Mouse (Mus musculus): ENCODE results near the gene Pde4d.

Gene Pde4d

DNA sequence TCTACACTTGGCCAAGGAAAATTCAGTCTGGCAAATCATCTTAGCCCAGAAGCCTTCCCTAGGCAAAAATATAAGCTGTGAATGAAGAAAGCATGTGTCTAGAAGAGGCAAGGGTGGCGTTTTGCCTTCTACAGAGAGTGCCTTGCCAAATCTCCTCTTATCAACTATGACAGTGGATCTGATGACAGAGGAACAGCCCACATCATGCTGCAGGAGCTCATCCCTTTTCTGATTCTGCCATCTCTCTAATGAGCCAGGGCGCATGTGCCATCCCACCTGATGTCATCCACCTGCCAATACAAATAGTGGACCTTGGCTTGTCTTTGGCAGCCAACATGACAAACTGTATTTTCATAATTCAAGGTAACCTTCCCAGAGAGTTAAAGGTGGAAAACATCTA lies 1154.3 kb downstream of the Pde4d start:
- no peak for DNase-seq

DNA sequence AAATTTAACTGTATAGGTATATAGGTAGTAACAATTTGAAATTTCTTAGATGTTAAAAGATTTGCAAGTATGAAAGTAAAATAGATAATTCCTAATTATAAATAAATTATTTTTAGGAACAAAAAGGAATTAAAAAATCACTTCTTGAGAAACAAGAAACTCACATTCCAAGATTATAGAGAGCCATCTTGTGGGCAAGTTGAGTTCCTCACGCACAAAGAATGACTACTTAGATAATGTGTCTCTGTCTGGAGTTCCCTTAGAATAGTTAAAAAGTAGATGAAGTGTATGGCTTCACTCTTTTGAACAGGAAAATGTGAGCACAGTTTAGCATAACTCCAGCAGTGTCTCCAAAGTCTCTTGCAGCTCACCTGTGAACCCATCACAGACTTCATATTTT lies 1155.4 kb downstream of the Pde4d start:
- DNase-seq, result no peak

DNA sequence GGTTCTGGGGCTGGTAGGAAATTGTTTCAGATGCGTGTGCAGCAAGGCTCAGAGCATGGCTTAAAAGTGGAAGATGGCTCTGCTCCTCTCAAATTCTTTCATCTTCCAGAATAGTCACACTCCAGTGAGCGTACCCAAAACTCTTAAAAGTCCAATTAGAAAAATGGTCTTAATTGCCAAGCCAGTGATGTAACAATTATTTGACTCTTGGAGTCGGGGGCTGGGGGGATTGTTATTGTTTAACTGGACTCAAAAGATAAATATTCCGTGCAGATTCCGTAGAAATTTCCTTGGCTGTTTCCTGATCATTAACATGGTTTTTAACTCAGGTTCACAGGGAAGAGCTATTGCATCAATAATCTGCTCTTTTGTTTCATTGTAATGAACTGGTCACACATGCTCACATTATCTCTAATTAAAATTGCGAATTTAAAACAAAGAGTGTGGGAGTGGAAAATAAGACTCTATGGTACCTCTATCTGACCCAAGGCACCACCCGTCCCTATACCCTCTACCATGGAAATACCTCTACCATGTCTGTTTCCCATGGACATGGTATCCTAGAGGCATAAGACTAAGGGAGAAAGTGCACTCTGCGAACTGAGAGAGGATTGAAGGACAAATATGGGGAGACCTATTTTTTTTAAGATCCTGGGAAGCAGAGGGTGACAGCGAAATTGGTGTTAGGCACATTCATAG lies 1159.5 kb downstream of the Pde4d start:
- no peak for DNase-seq

DNA sequence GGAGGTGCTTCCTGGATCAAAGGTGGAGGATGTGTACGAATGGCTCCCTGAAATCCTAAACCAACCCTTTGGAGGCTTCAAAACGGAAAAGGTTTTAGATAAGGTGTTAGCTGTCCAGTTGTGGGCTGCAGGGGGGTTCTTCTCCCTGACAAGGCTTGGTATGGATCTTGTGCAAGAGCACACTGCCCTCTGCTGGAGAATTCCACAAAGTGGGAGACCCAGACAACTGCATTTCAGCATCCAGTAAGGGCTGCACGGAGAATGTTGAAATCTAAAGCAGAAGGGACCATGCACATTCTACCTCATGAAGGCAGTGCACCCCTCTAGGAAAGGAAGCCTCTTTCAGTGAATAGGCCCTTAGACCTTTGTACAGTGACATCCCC lies 1160.0 kb downstream of the Pde4d start:
- DNase-seq, result peak; percentile 77

DNA sequence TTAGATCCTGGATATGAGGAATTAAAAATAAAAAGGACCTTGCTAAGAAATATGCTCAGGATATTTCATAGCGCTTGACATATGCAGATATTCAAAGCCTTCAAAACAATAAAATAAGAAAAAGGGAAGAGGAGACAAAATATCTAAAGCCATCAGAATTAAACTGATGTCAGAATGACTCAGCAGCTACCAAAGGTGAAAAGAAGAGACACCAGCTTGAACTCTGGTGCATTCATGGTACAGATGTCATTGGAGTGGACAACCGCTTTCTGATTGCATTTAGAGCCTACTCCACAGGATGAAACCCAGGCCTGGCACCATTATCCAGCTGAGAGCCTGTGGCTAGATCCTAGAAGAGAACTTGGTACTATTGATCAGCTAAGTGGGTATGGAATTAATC lies 1161.0 kb downstream of the Pde4d start:
- no peak for DNase-seq

DNA sequence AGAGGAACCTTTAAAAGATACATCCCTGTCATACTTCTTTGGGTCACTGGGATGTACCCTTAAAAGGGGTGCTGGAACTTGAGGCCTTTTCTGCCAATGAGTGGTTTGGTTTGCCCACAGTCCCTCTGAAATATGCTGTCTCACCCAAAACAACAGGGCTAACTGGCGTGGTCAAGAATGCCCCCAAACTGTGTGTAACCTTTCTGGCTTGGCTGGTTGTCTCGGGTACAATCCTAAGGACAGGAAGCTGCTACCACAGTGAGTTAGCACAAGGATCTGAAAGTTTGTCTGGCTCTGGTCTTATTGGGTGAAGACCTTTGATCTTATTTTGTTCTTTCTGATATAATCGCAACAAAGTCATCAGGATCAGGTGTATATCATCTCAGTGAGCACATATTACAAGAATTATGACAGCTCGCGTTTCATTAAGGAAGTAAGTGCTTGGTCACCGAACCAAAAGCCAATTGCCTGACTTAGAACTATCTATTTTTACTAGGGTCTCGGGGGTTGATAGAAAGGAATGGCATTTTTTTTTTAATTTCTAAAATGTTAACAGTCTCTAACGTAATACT lies 1165.6 kb downstream of the Pde4d start:
- DNase-seq, result no peak

DNA sequence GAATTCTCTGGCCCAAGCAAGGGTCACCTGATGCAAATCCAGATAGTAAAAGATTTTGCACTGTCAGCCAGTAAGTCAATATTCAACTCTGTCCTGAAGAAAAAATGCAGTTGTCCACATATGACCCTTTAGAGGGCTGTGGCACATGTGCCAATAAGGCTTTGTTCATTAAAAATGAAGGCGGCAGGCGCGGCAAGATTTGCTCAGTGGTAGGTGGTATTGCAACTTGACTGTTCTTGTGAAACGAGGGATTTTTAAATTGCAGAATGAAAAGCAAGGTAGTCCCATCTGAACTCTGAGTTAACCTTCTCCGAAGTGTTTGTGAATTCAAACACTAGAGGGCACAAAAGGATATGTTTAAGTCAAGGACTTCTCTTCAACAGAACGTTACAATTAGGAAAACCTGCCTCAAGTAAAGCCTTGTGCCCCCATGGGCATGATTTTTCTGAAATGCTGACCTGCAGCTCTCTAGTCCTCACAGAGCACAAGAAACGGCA lies 1166.1 kb downstream of the Pde4d start:
- peak; percentile 55 for DNase-seq

DNA sequence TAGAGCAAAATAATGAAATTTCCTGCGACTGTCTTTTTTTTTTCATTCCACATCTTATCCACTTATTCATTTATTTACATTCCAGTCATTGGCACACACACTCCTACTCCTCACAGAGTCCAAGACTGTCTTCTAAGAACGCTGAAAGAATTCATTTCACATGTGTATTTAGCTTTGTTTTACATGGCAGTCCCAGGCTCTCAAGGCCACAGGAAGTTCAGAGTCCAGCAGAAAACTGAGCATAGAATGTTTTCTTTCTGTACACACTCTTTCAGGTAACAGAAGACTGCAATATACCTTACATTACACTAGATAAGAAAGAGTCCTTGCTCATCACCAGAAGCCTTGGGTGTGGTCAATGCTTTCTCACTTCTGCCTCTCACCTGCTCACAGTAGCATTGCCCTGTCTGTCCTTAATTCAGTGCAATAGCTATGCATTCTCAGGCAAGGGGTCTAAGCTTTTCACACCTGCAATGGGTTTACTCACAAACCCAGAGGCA lies 1169.5 kb downstream of the Pde4d start:
- DNase-seq, result no peak

DNA sequence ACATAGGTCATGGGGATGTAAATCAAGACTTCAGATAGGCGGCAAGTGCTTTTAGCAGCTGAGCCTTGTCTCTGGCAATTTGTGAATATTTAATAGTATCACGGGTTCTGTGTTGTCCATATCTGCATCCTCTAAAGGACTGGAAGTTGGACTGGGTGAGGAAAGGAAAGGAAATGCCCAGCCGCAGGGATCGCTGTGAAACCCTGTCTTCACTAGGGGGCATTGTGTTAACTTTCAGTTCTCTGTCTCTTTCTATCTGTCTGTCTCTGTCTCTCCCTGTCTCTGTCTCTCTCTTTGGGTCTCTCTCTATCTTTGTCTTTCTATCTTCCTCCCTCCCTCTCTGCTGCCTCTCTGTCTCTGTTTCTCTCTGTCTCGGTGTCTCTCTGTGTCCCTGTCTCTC lies 1172.5 kb downstream of the Pde4d start:
- DNase-seq, result no peak

DNA sequence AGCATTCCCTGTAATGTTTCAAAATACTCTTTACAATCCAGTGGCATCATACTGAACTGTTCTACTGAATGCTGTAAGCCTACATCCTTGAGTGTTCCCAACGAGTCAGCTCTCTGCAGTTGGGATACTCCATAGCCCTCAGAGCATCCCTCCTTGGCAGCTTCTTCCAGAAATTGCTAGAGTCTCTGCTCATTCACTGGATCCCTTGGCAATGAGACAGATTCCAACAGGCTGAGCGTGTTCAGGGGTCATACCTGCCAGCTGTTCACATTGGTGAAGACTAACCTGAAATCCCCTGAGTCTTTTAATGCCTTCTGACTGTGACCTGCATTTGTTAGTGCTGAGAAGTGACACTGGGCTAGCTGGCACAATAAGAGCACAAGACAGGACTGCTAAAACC lies 1173.5 kb downstream of the Pde4d start:
- no peak for DNase-seq

DNA sequence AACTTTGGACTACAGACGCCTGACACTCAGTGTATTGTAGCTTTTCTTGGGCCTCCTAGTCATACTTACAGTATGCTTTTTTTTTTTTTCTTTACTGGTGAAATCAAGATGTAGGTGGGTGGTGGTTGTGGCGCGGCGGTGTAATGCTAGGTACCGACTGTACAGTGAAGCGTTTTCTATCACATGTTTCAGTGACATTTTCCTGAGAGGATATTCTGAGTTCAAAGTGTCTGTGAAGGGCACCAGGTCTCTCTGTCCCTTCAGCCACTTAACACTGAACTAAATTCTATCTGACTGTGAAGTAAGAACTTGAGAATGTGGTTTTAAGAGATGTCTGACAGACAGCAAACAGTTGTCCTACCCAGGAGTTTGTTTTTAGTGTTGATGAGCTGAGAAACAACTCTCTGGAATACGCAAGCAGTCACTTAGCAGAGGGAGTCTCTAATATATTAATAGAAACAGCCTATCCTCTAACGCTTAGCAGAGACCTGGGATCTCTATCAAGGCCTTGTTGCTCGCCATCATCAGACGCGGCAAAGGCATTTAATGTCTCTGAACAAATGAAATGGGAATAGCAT lies 1175.1 kb downstream of the Pde4d start:
- no peak for DNase-seq

DNA sequence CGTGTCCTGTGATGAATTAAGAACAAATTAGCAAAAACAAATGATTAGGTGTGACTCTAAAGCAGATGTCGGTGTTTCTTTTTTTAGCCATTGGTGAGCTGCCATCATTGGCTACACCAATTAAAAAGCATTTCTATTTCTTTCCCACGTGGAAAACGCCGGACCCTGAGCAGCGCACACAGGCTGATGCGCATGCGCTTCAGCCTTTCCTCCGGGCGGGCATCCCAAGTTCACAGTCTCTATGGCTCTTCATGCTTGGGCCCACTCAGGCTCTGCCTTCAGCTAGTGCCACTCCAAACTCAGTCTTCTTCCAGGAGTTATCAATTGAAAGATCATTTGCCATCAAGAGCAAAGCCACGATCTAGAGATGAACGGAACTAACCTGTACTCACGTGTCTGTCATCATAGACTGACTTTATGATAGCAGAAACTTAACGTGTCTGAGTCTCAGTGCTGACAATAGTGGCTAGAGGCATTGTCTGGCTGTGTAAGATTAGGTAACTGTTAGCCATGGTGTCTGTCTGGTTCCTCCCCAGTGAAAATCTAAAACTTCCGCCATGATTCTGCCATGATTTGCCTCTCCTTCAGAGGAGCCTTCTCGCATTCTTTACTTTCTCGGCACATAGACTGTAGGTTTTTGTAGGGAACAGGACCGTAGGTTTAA lies 1175.8 kb downstream of the Pde4d start:
- DNase-seq, result no peak

DNA sequence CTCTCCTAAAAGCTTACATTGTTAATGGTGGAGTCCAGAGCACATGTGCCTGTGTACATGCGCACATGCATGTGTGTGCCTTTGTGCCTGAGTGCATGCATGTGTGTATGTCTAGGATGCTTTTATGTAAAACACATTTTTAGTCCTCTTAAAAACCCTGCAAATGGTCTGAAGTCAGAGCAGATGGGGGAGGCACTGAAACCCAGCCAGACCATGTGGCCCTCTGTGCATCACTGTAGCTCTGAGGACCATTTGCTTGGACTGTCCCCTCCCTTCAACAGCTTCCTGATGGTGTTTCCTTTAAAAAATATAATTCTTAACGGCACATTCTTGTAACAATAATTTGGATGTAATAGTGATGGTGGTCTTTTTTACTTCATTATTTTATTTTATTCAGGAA lies 1177.5 kb downstream of the Pde4d start:
- no peak for DNase-seq

DNA sequence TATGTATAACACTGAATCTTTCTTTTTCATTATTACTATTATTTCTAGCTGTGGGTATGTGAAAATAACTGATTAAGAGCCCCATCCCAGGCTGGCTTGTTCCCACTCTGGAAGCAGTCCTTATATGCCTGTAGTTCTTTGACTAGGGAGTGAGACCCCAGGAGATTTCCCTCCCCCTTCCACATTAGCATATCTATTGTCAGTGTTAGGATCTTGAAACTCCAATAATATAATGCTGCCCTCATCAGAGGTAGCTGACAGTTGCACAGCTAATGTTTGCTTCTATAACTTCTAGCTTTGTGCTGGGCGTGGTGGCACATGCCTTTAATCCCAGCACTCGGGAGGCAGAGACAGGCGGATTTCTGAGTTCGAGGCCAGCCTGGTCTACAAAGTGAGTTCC lies 1178.9 kb downstream of the Pde4d start:
- no peak for DNase-seq

DNA sequence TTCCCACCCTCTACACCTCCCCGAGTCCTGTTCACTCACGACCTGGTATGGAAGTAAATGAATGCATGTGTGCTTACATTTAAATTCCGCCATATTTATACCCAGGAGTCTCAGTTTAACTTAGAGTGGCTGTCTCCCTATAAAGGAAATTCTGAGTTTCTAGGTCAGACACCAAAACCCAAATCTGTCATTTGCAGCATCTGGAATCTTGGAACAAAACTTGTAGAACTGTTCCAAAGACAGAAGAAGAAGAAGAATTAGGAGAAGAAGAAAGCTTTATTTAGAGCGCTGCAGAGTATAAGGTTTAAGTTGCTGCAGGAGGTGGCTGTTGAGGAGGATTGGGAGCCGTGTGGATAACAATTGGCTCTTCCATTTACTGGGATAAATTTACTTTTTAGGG lies 1179.5 kb downstream of the Pde4d start:
- DNase-seq, result no peak

DNA sequence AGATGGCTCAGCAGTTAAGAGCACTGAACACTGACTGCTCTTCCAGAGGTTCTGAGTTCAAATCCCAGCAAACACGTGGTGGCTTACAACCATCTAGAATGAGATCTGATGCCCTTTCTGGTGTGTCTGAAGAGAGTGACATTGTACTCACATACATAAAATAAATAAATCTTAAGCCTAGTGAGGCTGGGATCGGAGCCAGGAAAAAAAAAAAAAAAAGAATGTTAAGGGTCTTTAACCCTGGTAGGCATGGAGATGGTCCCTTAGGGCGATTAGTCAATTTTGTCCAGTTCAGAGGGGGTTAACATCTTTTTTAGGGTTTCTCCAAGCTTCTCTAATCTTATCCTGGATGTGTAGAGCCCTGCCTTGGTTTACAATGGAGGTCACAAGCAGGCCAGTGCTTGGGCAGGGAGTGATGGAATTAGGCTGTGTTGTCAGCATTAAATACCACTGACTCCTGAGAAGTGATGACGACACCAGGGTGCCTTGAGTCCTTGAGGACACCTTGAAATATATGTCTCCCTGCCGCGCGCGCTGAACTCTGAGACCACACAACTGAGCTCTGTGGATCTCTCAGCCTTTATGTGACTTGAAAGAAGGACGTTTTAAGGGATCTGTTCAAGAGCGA lies 1181.8 kb downstream of the Pde4d start:
- no peak for DNase-seq

DNA sequence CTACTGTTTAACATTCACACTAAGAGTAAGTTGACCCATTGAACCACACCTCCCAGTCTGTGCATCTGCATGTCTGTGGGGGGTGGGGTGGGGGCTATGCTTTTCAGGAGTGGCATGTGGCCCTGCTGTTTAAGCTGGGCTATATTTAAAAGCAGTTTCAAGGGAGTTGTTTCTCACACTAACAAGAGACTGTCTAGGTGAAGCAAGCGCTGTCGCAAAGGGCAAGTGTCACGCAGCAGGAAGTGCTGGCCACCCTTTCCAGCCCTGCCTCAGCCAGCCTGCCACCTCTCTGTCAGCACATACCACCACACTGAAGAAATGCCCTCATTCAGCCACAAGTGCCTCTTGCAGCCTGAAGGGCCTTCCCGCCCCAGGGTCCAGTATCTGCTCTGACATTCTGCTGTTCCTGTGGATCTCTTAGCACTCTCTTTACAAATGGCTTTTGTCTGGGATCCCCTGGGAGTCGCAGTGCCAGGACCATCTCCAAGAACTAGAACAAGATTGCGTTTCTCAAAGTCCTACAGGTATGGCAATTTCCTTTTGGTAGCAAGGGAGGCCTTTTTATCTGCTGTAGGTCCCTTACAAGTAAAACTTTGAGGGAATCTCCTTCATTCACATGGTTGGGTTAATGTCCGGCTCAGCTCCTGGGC lies 1182.8 kb downstream of the Pde4d start:
- no peak for DNase-seq

DNA sequence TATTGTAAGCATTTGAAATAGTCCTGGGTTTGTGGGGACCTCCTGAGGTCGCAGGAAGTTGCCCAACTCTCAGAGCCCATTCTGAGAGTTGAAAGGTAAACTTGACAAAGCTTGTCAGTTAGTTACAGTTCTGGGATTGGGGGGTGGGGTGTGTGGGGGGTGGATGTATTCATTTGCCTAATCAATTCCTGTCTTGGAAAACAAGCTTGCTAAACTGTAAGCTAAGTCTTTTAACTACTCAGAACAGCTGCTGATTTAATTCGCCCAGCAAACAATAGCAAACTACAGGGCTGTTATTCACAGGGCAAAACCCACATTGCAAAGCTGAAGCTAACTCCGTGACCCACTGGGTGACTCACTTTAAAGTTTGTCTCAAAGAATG lies 1183.3 kb downstream of the Pde4d start:
- DNase-seq, result no peak

DNA sequence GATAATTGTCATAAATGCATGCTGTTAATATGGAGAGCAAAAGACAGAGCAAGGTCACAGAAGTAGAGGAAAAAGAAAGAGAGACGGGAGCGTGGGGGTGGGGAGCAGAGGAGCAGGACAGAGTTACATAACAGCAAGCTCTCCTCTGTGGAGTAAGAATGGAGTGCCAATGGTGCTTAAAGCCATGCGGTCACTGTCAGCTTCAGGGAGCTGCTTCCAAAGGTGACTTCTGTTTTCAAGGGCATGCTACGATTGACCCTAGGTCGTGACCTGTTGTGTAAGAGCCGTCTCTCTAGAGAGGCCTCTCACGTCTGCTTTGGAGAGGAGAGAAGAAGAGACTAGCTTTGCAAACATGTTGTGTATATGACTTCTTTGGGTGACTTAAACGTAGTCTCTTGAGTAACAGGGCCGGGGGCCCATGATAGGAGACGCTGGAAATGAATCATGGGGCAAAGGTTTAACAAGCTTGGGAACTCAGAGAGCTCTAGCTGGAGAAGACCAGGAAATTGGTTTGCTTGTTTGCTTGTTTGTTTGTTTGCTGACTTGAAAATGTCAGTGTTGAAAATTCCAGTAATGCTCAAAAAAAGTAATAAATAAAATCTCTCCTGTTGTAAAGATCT lies 1186.3 kb downstream of the Pde4d start:
- DNase-seq, result no peak

DNA sequence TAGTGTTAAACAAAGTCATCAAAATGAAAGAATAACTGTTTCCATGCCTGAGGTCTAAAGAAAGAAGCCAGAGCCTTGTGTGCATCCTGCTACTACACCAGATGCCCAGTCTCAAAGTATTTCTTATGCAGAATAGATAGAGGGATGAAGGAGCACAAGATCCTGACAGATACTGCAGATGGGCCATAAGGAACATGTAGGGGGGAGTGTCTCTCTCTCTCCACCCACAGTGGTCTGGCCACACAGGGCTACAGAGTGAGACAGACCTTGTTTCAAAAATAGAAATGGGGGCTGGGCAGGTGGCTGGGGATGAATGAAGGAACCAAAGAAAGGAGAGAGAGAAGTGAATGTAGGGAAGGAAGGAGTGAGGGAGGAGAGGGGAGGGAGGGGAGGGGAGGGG lies 1188.5 kb downstream of the Pde4d start:
- no peak for DNase-seq

DNA sequence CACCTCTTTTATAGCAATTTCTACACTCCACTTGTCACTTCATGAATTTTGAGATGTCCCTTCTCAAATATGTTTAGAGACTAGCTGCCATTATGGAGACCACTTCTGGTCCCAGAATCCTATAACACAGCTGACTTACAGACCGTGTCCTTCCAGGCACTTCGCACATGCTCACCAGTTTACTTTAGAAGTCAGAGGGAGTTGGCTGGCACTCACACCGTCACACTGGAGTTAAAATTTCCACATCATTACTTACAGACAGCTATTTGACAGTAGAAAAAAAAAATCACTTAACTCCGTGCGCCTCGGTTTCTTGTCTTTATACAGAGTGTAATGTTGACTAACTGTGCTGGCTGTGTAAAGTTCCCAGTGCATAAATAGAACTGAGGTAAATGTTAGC lies 1189.5 kb downstream of the Pde4d start:
- no peak for DNase-seq

DNA sequence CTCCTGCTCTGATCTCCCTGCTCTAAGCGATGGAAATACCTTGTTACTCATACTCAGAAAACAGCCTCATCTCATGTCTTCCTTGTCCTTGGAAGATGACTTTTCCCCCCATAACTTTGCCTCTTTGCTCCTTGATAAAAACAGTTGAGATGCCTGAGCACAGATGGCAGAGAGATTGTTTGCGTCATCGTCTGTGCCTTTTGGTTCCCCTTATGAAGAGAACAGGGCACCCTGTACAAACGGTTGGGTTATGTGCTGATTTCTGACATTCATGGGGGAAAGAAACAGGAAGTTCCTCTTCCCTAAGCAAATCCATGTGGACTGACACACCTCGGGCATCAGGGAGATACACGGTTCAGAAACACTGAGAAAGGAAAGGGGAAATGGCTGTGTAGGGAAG lies 1191.8 kb downstream of the Pde4d start:
- no peak for DNase-seq

DNA sequence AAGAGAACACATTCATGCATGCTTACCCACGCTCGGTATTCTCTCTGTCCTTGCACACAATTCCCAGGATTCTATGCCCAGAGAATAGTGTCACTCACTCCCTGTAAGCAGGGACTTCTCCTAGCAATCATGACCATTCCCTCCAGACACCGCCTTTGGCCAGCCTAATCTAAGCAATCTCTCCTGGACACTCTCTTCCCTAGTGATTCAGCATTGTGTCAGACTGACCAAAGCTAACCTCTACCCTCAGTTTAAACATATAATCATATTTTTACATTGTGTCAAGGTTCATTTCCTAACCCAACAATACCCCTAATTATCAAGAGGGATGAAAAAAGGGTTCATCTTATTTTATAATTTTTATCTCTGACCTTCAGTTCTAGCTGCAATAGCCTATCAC lies 1193.7 kb downstream of the Pde4d start:
- no peak for DNase-seq
